13 mouse cellular contexts compared by ENCODE assay signal in genomic region chr11:45454933-45455332, GRCm38 (mm10).
DNase-seq lines count a peak whose midpoint lies in the region; ATAC-seq and TF ChIP-seq lines count a peak whose summit lies in the region.
"Had no signal": no experiment of that assay in that cellular context is flagged by ENCODE, and none has a peak within 500 bp of the region (broad histone marks: within the 10 kb centered on the region; RNA-seq: fewer than 3 reads in every experiment).

No protein-coding gene starts in this region.

- no peak for TF ChIP-seq CTCF in brain, embryonic 14.5 days (IDR thresholded peaks at IDR 0.05; ENCODE audit: borderline replicate concordance, extremely low read depth, insufficient read depth, insufficient read length)
- no peak for TF ChIP-seq CTCF in hindbrain, postnatal 0 days (IDR thresholded peaks at IDR 0.05; ENCODE audit: low read depth)

- no peaks in the 10 kb centered on the region for H3K9me3 ChIP-seq in hindbrain, postnatal 0 days (ENCODE audit: low read length)
- H3K9me3 ChIP-seq: G1E; limb, embryonic 15.5 days had no signal

- no peak overlapping the region for H3K4me2 ChIP-seq in hindbrain, postnatal 0 days (ENCODE audit: low read depth, low read length)
- H3K4me2 ChIP-seq: limb, embryonic 15.5 days had no signal

- WGBS in hindbrain, postnatal 0 days = 35% methylated on average over 3 of the region's 3 CpGs

- no peaks in the 10 kb centered on the region for H3K36me3 ChIP-seq in hindbrain, postnatal 0 days (ENCODE audit: insufficient read depth, low read length)
- H3K36me3 ChIP-seq: G1E; limb, embryonic 15.5 days had no signal

- no peak for TF ChIP-seq POLR2A in brain, embryonic 14.5 days (IDR thresholded peaks at IDR 0.05; ENCODE audit: borderline replicate concordance, extremely low read depth, insufficient read depth, insufficient read length, poor library complexity, severe bottlenecking)

- no peak overlapping the region for H3K9ac ChIP-seq in hindbrain, postnatal 0 days (replicated peaks; ENCODE audit: low read length)
- H3K9ac ChIP-seq: limb, embryonic 15.5 days had no signal

- H3K27me3 ChIP-seq in hindbrain, postnatal 0 days (ENCODE audit: insufficient read depth, low read length) = no peaks in the 10 kb centered on the region
- H3K27me3 ChIP-seq: limb, embryonic 15.5 days; megakaryocyte, embryonic 14.5 days had no signal

- ATAC-seq in hindbrain, postnatal 0 days = peak; percentile 94

- no peak overlapping the region for H3K4me3 ChIP-seq in hindbrain, postnatal 0 days (ENCODE audit: low read length)
- H3K4me3 ChIP-seq: limb, embryonic 15.5 days; megakaryocyte, embryonic 14.5 days had no signal

- peak overlapping the region; percentile 66; the same call in 1 of the 2 replicates for H3K27ac ChIP-seq in hindbrain, postnatal 0 days
- H3K27ac ChIP-seq: limb, embryonic 15.5 days had no signal

- H3K4me1 ChIP-seq in hindbrain, postnatal 0 days (ENCODE audit: insufficient read depth, low read length) = no peaks in the 10 kb centered on the region; the same call in none of the 2 replicates
- H3K4me1 ChIP-seq: megakaryocyte, embryonic 14.5 days had no signal

- DNase-seq in layer of hippocampus, postnatal 14 days (ENCODE audit: low spot score in 2 of 2) = peak; percentile 24 to 75
- no peak for DNase-seq in layer of hippocampus, adult 8-10 months (ENCODE audit: low spot score in 2 of 2)
- DNase-seq in brain, embryonic 14.5 days (ENCODE audit: low read depth) = peak; percentile 84
- peak; percentile 95 to 96 for DNase-seq in cerebellum, postnatal 25 days
- DNase-seq in hindbrain, postnatal 0 days (ENCODE audit: low spot score) = peak; percentile 85
- DNase-seq in frontal cortex, postnatal 36 days (ENCODE audit: low spot score in 2 of 2) = no peak
- DNase-seq in lung, postnatal 36 days = no peak
- DNase-seq: kidney, postnatal 10 days; right cerebral cortex, postnatal 14 days; thymus, postnatal 25 days had no signal

Comparison
In these comparisons a context has a peak if more than half of its experiments do, and no peak if none do; other contexts are left out.
1. DNase-seq: peak in layer of hippocampus, postnatal 14 days (2 of 2), brain, embryonic 14.5 days (single experiment), cerebellum, postnatal 25 days (2 of 2) and hindbrain, postnatal 0 days (single experiment); none in layer of hippocampus, adult 8-10 months (0 of 2), frontal cortex, postnatal 36 days (0 of 2) and lung, postnatal 36 days (single experiment).